Mouse (Mus musculus): ENCODE measurements at regions not wholly inside any gene's neighbourhood (a gene's known extent, or its start where the extent isn't known, plus 50 kb on each side); places are given as distances from the start of the nearest gene placed in this dataset.

DNA sequence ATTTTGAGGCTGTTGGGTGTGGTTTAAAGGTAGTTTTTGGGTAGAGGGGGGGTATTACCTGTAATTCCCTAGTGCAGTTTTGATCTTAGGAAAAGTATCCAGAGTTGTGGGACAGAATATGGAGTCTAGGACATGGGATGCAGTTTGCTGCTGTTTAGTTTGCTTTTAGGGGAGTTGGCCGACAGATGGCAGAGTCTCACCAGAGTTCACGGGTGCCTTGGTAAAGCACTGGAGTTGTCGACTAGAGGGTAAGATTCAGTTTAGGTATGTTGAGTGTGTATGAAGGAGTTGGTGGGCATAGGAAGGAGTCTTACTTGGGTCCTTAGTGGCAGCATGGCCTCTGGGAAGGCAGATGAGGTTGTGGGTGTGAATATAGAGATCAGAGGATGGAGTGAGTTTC lies 168.4 kb upstream of the Ppp6c start:
- TF ChIP-seq CTCF (IDR thresholded peaks at IDR 0.05; ENCODE audit: extremely low read depth, insufficient read depth, insufficient read length, insufficient replicate concordance) (no peak), POLR2A (IDR thresholded peaks at IDR 0.05; ENCODE audit: low read depth, low read length) (no peak)
